Mouse (Mus musculus): Measurements from ENCODE around the gene Speer2.

GRCm38 (mm10) chr16:69863644-69864043 lies at the start of gene Speer2:
- no peak for TF ChIP-seq CTCF (conservative IDR thresholded peaks at IDR 0.05; ENCODE audit: insufficient read depth, insufficient read length, low read depth, low read length)
- no peak for TF ChIP-seq POLR2A (IDR thresholded peaks at IDR 0.05; ENCODE audit: low read depth, low read length)

Measured in kidney, adult 2 months (tissue).